Mouse (Mus musculus): ENCODE measurements at regions not wholly inside any gene's neighbourhood (a gene's known extent, or its start where the extent isn't known, plus 50 kb on each side); places are given as distances from the start of the nearest gene placed in this dataset.

- DNase-seq (ENCODE audit: low spot score in 2 of 2): no peak
Observed at GRCm38 (mm10) chr12:12882931-12883553, 58.7 kb downstream of the Mycn start.

DNA sequence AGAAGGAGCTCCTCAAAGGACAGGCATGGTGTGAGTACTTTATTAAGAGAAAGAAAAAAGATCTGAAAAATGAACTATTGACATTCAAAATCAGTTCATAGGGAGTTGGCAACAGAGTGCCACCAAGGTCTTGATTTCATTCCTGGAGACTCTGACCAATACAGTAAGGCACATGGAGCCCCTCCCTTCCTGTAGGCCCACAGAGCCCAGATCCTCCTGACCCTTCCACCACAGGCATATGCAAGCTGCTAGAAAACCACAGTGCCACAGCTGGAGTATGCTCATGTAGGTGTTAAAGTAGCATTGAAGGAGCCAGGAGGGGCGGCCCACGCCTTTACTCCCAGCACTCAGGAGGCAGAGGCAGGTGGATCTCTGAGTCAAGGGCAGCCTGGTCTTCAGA lies 63.7 kb downstream of the Mycn start:
- DNase-seq (ENCODE audit: low spot score in 2 of 2): no peak

GRCm38 (mm10) chr12:12877539-12877938 lies 64.2 kb downstream of the Mycn start:
- no peak for DNase-seq (ENCODE audit: low spot score in 2 of 2)

- DNase-seq (ENCODE audit: low spot score in 2 of 2): no peak
Observed at GRCm38 (mm10) chr12:12875976-12876745, 65.6 kb downstream of the Mycn start.

DNA sequence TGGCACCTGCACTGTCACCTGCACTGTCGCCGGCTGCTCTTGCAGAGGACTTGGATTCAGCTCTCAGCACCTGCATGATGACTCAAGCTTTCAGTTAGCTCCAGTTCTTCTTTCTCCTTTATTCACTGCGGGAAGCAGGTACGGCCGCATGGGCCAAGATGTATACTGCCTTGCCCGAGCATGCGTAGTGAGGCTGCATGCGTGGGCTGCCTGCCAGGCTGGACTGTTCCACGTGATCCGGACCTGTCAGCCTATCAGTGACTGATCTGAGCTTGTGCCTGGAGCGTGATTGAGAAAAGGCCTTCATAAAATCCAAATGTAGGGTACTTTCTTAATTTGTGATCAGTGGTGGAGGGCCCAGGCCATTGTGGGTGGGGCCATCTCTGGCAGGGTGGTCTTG lies 68.2 kb downstream of the Mycn start:
- DNase-seq (ENCODE audit: low spot score in 2 of 2): no peak

DNA sequence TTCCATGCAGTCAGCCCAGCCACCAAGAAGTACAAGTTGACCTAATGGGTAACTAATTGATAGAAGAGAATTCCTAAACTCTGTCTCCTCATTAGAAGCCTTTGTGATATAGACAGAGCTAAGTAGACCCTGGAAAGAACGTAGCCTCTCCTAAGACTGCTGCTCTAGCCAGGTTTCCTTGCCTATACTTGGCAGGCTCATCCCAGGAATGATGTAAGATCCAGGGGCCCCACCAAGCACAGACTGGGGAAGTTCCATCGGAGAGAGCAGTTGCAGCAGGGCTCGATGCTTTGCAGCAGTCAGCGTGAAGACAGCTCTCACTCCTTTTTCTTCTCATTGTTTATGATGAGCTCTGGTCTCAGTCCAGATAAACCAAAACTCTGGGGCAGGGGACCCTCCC lies 68.7 kb downstream of the Mycn start:
- no peak for DNase-seq (ENCODE audit: low spot score in 2 of 2)

- no peak for DNase-seq (ENCODE audit: low spot score in 2 of 2)
Observed at GRCm38 (mm10) chr12:12871272-12871671, 70.4 kb downstream of the Mycn start.

DNA sequence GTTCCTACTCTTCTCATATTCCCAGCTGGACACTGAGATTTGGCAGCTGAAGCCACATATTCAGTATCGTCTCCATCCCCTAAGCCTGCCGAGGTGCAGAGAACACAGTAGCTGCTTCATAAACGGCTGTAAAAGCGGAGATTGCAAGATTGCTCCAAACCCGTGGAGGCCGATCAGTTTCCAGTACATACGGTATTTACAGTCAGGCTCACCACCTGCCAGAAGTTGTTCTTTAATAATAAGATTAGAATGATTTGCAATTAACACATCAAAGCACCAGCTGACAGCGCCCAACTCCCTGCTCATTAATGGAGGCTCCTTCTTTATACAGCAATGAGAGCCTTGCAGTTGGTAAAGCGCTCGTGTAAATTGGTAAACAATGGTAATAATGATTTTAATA lies 75.1 kb downstream of the Mycn start:
- DNase-seq (ENCODE audit: low spot score in 2 of 2): no peak

GRCm38 (mm10) chr12:12850681-12851080 lies 91.0 kb downstream of the Mycn start:
- no peak for DNase-seq (ENCODE audit: low spot score in 2 of 2)

DNA sequence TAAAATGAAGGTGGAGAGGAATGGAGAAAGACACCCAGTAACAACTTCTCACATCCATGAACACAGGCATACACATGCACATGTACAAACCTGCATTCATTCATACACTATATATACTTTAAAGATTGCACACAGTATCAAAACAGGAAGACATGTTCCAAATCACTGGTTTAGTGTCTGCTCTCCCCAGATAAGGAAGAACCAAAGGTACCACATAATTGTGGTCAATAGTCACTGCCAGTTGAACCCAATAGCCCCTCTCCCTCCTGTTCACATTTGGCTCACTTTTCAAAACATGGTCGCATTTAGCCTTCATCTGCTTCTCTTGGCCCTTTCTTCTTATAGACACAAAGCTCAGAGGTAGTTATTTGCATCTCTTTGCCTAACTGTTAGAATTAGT lies 95.0 kb downstream of the Mycn start:
- DNase-seq (ENCODE audit: low spot score in 2 of 2): no peak

- DNase-seq (ENCODE audit: low spot score in 2 of 2): no peak
Observed at GRCm38 (mm10) chr12:12842247-12842957, 99.3 kb downstream of the Mycn start.

DNA sequence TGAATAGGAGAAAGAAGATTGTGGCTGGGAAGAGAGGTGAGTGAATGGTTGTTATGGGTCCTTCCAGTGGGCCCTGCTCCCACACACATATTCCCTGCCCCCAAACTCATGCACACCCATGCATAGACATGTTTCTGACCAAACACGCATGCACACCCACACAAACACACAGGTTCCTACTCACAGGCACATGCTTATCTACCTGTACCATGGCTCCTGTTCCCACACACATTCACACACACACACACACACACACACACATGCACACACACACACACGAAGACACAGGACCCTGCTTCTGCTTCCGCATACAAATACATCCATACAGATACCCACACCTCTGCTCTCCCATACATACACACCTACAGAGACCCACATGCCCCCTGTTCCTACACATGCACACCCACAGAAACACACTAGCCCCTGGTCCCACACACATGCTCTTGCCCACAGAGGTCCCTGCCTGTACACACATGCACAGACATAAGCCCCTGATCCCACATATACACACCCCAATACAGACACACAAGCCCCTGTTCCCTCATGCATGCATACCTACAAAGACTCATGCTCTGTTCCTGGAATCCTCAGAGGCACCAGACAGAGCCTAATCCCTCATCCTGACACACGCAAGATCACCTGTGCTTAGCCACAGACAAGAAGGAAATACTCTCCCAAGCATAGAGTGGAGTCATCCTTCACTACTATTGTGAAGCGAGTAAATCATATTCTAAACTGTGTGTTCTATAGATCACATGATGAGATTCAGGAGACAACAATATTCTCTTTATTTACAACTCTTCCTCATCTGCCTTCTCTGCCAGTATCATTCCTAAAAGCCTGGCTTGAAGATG lies 100.1 kb downstream of the Mycn start:
- no peak for DNase-seq (ENCODE audit: low spot score in 2 of 2)

DNA sequence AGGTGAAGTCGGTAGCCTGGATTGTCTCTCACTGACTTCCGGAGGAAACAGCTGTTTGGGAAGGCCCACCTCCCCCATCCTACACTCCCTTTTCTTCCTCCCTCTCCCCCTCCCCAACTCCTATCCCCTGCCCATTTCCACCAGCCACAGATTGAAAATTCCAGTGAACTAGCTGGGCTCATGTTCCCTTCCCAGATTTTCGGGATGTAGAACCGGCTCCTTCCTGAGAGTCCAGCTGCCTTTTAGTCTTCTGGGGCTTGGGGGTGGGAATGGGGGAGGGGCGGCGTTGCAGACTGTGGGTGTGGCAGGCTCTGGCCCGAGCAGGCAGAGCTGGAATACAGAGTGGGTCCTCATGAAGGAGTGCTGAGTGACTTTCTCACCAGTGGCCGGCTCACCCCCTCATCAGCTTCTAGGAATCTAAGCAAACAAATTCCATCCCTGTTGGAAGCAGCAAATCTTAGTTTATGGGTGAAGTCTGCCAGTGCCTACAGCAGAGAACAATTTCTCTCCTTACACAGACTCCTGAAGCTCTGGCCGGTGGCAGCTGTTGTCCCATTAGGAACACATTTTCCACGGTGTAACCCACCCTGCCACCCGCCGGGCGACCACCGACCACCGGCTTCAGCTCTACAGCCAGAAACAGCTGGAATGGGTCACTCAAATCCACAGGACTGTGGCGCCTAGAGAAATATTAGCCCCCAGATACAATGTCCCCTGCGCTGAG lies 100.9 kb downstream of the Mycn start:
- no peak for DNase-seq (ENCODE audit: low spot score in 2 of 2)

DNA sequence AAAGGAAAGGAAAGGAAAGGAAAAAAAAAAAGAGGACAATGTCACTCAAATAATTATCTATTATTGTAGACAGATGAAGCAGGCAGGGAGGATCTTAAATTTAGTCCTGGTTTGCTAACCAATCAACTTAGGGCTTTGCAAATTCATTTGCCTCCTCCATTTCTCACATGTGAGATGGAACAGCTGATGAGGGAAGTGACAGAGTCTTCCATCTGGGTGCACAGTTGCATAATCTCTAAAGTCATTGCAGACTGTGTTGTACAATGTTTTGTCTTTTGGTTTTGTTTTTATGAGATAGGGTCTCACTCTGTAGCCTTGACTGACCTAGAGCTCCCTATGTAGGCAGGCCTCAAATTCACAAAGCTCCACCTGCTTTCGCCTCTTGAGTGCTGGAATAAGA lies 103.9 kb downstream of the Mycn start:
- DNase-seq (ENCODE audit: low spot score in 2 of 2): no peak

GRCm38 (mm10) chr12:12827821-12828641 lies 113.7 kb downstream of the Mycn start:
- DNase-seq (ENCODE audit: low spot score in 2 of 2): no peak

DNA sequence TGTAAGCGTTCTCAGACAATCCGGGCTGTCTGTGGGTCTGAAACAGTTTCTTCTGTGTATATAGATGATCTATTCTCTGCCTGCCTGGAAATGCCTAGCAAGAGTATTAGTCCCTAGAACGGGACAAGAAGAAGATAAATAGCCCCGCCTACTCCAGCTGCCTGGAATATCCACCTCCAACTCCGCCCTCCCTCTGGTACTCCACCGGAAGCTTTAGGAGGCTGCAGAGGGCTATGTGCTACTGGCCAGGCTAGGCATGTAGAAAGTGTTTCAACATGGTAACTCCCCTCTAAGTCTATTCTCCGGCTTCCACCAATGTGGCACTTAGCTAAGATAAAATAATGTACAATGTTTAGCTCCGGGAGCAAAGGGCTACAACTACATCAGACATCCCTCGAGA lies 114.3 kb downstream of the Mycn start:
- no peak for DNase-seq (ENCODE audit: low spot score in 2 of 2)

DNA sequence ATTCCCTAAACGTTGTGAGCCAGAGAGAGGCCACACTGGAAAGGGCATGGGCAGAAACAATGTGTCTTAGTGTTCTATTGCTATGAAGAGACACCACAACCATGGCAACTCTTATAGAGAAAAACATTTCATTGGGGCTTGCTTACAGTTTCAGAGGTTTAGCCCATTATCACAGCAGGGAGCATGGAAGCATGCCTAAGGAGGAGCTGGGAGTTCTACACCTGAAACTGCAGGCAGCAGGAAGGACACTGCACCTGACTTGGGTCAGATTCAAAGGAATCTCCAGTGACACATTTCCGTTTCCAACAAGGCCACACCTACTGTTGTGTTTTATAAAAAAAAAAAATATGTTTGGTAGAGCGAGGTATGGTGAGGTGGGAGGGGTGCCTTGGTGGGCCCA lies 115.3 kb downstream of the Mycn start:
- no peak for DNase-seq (ENCODE audit: low spot score in 2 of 2)

DNA sequence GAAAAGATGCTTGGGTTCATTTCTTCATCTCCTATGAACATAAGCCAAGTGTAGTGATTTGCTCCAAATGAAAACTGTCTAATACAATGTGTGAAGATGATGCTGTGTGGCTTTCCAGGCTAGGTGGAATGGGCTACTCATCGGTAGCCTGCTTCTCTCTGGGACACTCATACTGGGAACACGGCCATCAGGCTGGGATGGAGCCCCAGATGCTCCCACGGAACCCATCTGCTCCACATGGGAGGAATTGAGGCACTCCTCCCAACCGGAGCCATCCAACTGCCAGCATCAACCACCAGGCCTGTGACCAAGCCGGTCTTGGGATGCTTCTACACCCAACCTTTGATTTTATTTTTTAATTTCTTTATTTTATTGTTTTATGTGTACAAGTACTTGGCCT lies 115.9 kb downstream of the Mycn start:
- no peak for DNase-seq (ENCODE audit: low spot score in 2 of 2)

GRCm38 (mm10) chr12:12821473-12821872 lies 120.2 kb downstream of the Mycn start:
- no peak for DNase-seq (ENCODE audit: low spot score in 2 of 2)

- DNase-seq (ENCODE audit: low spot score in 2 of 2): no peak
Observed at GRCm38 (mm10) chr12:12820668-12821351, 120.9 kb downstream of the Mycn start.
